Mouse (Mus musculus): Measurements from ENCODE around the gene Ifrd1. TPM values are rescaled to one million over a fixed set of nuclear protein-coding genes. Genes with fewer than 3 reads are reported as not detected.

Ifrd1 gene
- polyA plus RNA-seq, 1 experiment from 2014 or later: 113 TPM

GRCm38 (mm10) chr12:40224171-40224880 is 24.0 kb downstream of the Ifrd1 start:
- Histone ChIP-seq H3K4me1 (replicated peaks; ENCODE audit: control insufficient read depth, insufficient read depth, low read length) (0 out of 2 replicates have a peak, but pooled peaks cover 3% of the 10 kb centered on the region), H3K27me3 (replicated peaks; ENCODE audit: control insufficient read depth, insufficient read depth, low read length) (no peaks in the 10 kb centered on the region), H3K27ac (ENCODE audit: low read depth, low read length) (no peak overlapping the region), H3K36me3 (ENCODE audit: control insufficient read depth, insufficient read depth) (no peaks in the 10 kb centered on the region), H3K4me3 (ENCODE audit: low read depth, low read length) (no peak overlapping the region), H3K9ac (ENCODE audit: low read depth, low read length) (no peak overlapping the region), H3K4me2 (replicated peaks; ENCODE audit: low read depth) (peak overlapping the region; percentile 82; the same call in 1 of the 2 replicates), H3K9me3 (ENCODE audit: control insufficient read depth) (no peaks in the 10 kb centered on the region)
- no peak for ATAC-seq
- no peak for TF ChIP-seq CTCF (IDR thresholded peaks at IDR 0.05; ENCODE audit: low read depth)
- WGBS: 95% methylated on average over 9 of the region's 9 CpGs

DNA sequence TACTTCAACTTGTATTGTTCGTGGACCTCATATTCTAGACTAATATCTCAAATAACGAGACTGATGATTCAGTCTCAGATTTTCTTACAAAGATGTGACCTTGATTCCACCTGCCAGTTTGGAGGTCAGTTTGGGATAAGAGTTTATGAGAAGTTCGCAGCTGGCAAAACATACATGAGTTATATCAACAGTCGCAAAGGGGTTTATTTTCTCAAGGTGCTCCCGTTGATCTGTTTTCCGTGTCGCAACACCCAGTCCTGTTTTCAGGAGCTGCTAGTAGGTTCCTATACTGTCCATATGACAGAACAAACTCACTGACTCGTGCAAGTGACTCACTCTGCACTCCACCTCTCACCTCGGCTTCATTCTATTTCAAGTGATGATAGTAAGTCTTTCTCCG is 24.6 kb downstream of the Ifrd1 start:
- peak overlapping the region; percentile 82 for H3K4me2 ChIP-seq (replicated peaks; ENCODE audit: low read depth)
- WGBS: 27% methylated on average over 10 of the region's 10 CpGs
- no peaks in the 10 kb centered on the region for H3K27me3 ChIP-seq (replicated peaks; ENCODE audit: control insufficient read depth, insufficient read depth, low read length)
- H3K36me3 ChIP-seq (ENCODE audit: control insufficient read depth, insufficient read depth): no peaks in the 10 kb centered on the region
- H3K9ac ChIP-seq (ENCODE audit: low read depth, low read length): 0 out of 2 replicates have a peak overlapping the region, but pooled peaks have one; percentile 19
- no peaks in the 10 kb centered on the region for H3K9me3 ChIP-seq (ENCODE audit: control insufficient read depth)
- TF ChIP-seq CTCF (IDR thresholded peaks at IDR 0.05; ENCODE audit: low read depth): no peak
- H3K4me3 ChIP-seq (ENCODE audit: low read depth, low read length): peak overlapping the region; percentile 99
- peak overlapping the region; percentile 15; the same call in 1 of the 2 replicates for H3K27ac ChIP-seq (ENCODE audit: low read depth, low read length)
- ATAC-seq: no peak
- H3K4me1 ChIP-seq (replicated peaks; ENCODE audit: control insufficient read depth, insufficient read depth, low read length): 0 out of 2 replicates have a peak, but pooled peaks cover 3% of the 10 kb centered on the region

GRCm38 (mm10) chr12:40223082-40223619 is 25.2 kb downstream of the Ifrd1 start:
- peak; percentile 97 for ATAC-seq
- WGBS: under 1% methylated on average over 45 of the region's 47 CpGs
- H3K27me3 ChIP-seq (replicated peaks; ENCODE audit: control insufficient read depth, insufficient read depth, low read length): no peaks in the 10 kb centered on the region
- peak overlapping the region; percentile 82 for H3K4me2 ChIP-seq (replicated peaks; ENCODE audit: low read depth)
- 0 out of 2 replicates have a peak, but pooled peaks cover 3% of the 10 kb centered on the region for H3K4me1 ChIP-seq (replicated peaks; ENCODE audit: control insufficient read depth, insufficient read depth, low read length)
- TF ChIP-seq CTCF (IDR thresholded peaks at IDR 0.05; ENCODE audit: low read depth): no peak
- H3K36me3 ChIP-seq (ENCODE audit: control insufficient read depth, insufficient read depth): no peaks in the 10 kb centered on the region
- H3K9me3 ChIP-seq (ENCODE audit: control insufficient read depth): no peaks in the 10 kb centered on the region
- peak overlapping the region; percentile 99 for H3K4me3 ChIP-seq (ENCODE audit: low read depth, low read length)
- H3K27ac ChIP-seq (ENCODE audit: low read depth, low read length): peak overlapping the region; percentile 96
- H3K9ac ChIP-seq (ENCODE audit: low read depth, low read length): peak overlapping the region; percentile 92

- under 1% methylated on average over 81 of the region's 81 CpGs for WGBS
- Histone ChIP-seq H3K36me3 (ENCODE audit: control insufficient read depth, insufficient read depth) (no peaks in the 10 kb centered on the region), H3K27me3 (replicated peaks; ENCODE audit: control insufficient read depth, insufficient read depth, low read length) (no peaks in the 10 kb centered on the region), H3K4me2 (replicated peaks; ENCODE audit: low read depth) (peak overlapping the region; percentile 82), H3K9ac (ENCODE audit: low read depth, low read length) (peak overlapping the region; percentile 92), H3K4me3 (ENCODE audit: low read depth, low read length) (peak overlapping the region; percentile 99), H3K9me3 (ENCODE audit: control insufficient read depth) (no peaks in the 10 kb centered on the region), H3K4me1 (replicated peaks; ENCODE audit: control insufficient read depth, insufficient read depth, low read length) (0 out of 2 replicates have a peak, but pooled peaks cover 3% of the 10 kb centered on the region), H3K27ac (ENCODE audit: low read depth, low read length) (peak overlapping the region; percentile 96)
- peak; percentile 39 for TF ChIP-seq CTCF (IDR thresholded peaks at IDR 0.05; ENCODE audit: low read depth)
- peak; percentile 88 for ATAC-seq
These were observed 25.8 kb downstream of the Ifrd1 start for GRCm38 (mm10) chr12:40222251-40223081.

GRCm38 (mm10) chr12:40221611-40222010 is 26.7 kb downstream of the Ifrd1 start:
- Histone ChIP-seq H3K4me3 (ENCODE audit: low read depth, low read length) (peak overlapping the region; percentile 99), H3K27ac (ENCODE audit: low read depth, low read length) (peak overlapping the region; percentile 96; the same call in 1 of the 2 replicates), H3K27me3 (replicated peaks; ENCODE audit: control insufficient read depth, insufficient read depth, low read length) (no peaks in the 10 kb centered on the region), H3K4me2 (replicated peaks; ENCODE audit: low read depth) (peak overlapping the region; percentile 82), H3K4me1 (replicated peaks; ENCODE audit: control insufficient read depth, insufficient read depth, low read length) (0 out of 2 replicates have a peak, but pooled peaks cover 3% of the 10 kb centered on the region), H3K36me3 (ENCODE audit: control insufficient read depth, insufficient read depth) (no peaks in the 10 kb centered on the region), H3K9me3 (ENCODE audit: control insufficient read depth) (no peaks in the 10 kb centered on the region), H3K9ac (ENCODE audit: low read depth, low read length) (no peak overlapping the region)
- no peak for ATAC-seq
- no peak for TF ChIP-seq CTCF (IDR thresholded peaks at IDR 0.05; ENCODE audit: low read depth)
- 5% methylated on average over 5 of the region's 5 CpGs for WGBS

GRCm38 (mm10) chr12:40220896-40221295 is 27.4 kb downstream of the Ifrd1 start:
- Histone ChIP-seq H3K4me3 (ENCODE audit: low read depth, low read length) (peak overlapping the region; percentile 99; the same call in 1 of the 2 replicates), H3K36me3 (ENCODE audit: control insufficient read depth, insufficient read depth) (no peaks in the 10 kb centered on the region), H3K9ac (ENCODE audit: low read depth, low read length) (no peak overlapping the region), H3K27me3 (replicated peaks; ENCODE audit: control insufficient read depth, insufficient read depth, low read length) (no peaks in the 10 kb centered on the region), H3K4me1 (replicated peaks; ENCODE audit: control insufficient read depth, insufficient read depth, low read length) (0 out of 2 replicates have a peak, but pooled peaks cover 3% of the 10 kb centered on the region), H3K27ac (ENCODE audit: low read depth, low read length) (no peak overlapping the region), H3K9me3 (ENCODE audit: control insufficient read depth) (no peaks in the 10 kb centered on the region), H3K4me2 (replicated peaks; ENCODE audit: low read depth) (peak overlapping the region; percentile 82)
- WGBS: 5% methylated on average over 3 of the region's 3 CpGs
- no peak for TF ChIP-seq CTCF (IDR thresholded peaks at IDR 0.05; ENCODE audit: low read depth)
- no peak for ATAC-seq
